Mouse (Mus musculus): Measurements from ENCODE around the gene Tceal3.
"Not testable (repeated sequence)": the region's sequence is repeated elsewhere in the genome, so short reads cannot be mapped to it uniquely, and the experiment has no call there.

Gene Tceal3

DNA sequence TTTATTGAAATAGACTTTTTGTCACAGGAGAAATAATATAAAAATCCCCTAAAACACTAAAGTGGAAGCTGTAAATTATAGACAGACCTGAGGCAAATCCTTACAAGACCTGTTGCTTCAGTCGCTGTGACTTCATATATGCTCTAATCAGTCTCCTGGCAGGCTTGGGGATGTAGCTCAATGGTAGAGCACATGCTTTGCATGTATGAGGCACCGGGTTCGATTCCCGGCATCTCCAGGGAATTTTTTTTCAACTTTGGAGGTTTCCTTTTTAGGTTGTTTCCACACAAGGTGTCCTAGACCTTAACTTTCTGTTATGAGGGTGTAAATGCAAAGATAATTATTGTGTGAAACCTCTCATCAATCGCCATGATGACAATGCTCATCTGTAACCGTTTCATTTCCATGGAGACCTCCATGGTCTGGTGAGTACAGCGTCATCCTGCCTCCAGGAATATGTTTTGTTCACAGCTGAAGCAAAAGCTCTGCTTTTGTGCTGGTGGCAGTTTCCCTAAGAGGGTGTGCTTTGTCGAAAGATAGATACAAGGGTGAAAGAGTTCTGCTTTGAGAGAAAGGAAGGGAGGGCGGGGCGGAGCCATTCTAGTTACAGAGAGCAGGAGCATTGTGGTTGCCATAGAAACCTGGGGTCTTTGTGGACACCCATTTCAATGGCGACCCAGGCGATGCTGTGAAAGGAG lies at the start of gene Tceal3:
Gene Tceal3 (plus strand): TSS at position 644 of the 698 bp plus-strand sequence.
- no peak for DNase-seq (ENCODE audit: low read depth)

DNA sequence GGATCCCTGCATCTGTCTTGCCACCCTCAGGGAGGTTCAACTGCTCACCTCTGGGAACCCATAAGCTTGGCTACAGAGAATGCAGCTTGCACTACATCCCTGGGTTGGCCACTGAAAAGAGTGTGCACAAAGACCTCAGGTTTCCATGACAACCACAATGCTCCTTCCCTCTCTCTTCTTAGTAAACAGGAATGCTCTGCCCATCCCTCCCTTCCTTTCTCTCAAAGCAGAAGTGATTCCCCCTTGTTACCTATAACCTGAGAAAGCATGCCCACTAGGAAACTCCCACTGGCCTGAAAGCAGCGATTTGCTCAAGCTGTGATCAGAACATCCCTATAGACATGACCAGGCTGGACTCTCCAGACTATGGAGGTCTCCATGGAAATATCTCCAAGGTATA lies 46.7 kb upstream of the Tceal3 start, which contains the start of gene Kir3dl2:
Gene Kir3dl2 (minus strand): TSS at position 101 of the 400 bp plus-strand sequence.
- not testable (repeated sequence) for DNase-seq (ENCODE audit: low read depth)

DNA sequence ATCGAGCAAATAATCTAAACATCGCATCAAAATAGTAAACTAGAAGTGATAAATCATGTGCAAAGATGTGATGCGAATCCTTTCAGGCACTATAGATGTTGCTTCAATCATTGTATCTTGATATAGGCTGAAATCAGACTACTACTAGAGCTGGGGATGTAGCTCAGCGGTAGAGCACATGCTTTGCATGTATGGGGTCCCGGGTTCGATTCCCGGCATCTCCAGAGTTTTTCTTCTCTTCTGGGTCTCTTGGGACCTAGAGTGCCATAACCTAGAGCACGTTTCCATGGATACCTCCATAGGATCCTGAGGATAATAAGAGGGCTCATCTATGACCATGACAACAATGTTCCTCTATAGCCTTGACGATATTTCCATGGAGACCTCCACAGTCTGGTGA lies 21.5 kb upstream of the Tceal3 start:
- not testable (repeated sequence) for DNase-seq (ENCODE audit: low read depth)

DNA sequence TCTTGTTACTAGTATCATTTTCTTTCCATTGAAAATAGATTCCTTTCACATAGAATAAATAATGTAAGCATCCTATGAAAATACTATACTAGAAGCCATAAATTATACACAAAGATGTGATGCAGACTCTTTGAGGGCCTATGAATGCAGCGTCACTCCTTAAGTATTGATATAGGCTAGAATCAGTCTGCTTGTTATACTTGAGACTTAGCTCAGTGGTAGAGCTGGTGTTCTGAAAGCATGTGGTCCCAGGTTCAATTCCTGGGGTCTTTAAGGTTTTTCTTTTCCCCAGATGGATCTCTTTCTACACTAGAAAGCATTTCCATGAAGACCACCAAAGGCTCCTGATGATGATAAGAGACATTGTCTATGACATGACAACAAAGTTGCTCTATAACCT lies 6.0 kb upstream of the Tceal3 start:
- DNase-seq (ENCODE audit: low read depth): no peak

DNA sequence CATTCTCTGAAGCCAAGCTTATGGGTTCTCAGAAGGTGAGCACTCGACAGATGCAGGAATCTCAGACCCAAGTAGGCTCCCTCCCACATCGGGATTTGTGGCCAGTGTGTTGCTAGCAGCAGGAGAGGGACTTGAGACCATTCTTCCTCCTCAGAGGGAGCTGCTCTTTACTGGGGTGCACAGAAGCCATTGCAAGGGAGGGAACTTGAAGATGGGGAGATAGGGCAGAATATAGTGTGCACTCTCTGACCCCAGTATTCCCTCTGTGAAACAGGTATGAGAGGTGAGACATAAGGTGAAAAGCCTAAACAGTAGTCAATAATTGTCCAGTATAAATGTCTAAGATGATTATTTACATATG lies 235 bp downstream of the Tceal3 start:
- DNase-seq (ENCODE audit: low read depth): no peak

DNA sequence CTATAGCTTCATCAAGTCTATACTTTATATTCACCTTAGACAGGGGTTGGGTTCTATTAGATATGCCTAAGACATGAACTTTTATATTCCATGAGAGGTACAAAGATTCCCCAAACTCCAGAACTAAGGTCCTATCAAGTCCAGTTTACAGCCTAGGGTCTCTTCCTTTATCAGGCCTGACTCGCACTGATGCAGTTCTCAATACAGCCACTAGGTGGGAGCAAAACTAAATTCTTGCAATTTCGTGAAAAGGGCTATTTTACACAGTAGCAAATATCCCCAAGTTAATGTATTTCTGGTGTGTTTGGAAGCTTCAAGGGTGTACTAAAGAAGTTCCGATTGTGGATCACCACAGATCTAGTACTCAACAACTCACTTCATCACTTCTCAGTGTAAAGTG lies 8.8 kb downstream of the Tceal3 start:
- DNase-seq (ENCODE audit: low read depth): no peak

DNA sequence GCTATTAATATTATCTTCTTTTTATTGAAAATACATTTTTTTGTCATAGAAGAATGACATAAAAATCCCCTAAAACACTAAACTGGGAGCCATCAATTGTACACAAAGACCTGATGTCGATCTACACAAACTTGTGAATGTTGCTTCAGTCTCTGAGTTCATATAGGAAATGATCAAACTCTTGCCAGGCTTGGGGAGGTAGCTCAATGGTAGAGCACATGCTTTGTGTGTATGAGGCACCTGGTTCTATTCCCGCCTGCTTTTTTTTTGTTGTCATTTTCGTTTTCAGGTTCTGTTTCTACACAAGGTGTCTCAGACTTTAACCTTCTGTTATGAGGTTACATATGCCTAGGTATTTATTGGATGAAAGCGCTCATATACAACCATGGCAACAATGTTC lies 16.3 kb downstream of the Tceal3 start:
- DNase-seq (ENCODE audit: low read depth): no peak

DNA sequence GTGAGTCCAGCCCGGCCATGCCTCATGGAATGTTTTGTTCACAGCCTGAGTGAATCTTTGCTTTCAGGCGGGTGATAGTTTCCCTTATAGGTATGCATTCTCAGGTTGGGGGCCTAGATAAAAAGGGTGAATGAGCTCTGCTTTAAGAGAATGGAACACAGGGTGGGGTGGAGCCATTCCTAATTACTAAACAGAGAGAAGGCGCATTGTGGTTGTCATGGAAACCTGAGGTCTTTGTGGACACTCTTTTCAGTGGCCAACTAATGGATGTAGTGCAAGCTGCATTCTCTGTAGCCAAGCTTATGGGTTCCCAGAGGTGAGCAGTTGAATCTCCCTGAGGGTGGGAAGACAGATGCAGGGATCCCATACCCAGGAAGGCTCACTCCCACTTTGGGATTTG lies 16.8 kb downstream of the Tceal3 start:
- DNase-seq (ENCODE audit: low read depth): no peak

DNA sequence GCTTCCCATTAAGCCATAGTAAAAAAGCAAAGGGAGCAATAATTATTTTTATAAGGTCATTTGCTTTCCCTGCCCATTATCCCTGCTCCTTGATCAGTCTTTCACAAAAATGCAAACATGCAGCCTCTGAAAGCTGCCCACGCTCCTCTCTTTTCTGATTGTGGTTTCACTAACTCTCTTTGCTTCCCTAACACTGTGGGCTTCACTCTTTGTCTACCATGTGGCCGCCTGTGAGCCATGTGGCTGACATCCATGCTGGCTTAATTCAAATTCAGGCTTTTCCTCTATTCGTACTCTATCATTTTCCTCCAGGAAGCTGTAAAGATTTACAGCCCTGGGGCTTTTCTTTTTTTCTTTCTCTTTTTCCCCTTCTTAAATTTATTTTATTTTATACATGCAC lies 20.7 kb downstream of the Tceal3 start:
- no peak for DNase-seq (ENCODE audit: low read depth)

DNA sequence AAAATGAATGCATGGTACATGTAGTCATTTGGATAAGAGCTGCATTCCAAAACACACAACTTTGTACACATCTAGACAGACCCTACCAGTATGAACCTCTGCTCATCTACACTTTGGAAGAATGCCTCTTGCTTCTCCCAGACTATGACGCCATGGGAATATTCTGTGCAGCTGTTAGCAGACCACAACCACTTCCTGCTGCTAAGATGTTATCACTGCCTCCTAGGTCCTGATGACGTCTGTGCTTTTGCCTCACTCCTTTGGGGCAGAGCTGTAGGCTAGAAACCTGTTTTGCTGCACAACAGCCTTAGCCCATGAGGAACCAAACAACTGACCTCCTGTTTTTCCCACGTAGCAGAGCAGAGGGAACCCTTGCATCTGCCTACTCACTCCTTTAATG lies 25.2 kb downstream of the Tceal3 start:
- DNase-seq (ENCODE audit: low read depth): not testable (repeated sequence)

DNA sequence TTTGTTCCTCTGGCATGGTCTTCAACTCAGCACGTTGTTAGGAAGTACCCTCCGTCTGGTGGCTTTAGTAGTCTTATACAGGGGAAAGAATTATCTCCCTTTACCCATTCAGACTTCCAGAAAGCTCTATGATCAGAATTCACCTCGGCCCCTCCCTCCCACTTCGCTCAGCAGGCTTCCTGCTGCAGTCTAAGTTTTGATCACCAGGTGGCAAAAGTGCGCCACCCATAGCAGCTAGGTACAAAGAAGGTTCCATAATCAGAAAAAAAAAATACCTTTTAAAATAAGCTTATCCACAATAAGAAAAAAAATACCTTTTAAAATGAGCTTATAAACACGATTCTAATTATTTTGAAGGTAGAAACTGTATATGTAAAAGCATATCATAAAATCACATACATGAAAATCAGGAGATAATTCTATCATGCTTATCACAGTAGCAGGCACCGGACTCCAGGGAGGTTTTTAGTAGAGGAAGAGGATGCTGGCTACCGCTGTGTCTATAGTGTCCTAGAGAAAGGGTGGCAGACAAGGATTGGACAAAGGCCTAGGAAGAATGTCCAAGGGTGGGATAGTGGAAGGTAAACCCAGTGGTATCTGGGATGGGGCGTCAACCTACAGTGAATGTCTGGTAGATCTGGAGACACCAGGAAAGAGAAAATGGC lies 34.4 kb downstream of the Tceal3 start:
- peak; percentile 11 for DNase-seq (ENCODE audit: low read depth)

DNA sequence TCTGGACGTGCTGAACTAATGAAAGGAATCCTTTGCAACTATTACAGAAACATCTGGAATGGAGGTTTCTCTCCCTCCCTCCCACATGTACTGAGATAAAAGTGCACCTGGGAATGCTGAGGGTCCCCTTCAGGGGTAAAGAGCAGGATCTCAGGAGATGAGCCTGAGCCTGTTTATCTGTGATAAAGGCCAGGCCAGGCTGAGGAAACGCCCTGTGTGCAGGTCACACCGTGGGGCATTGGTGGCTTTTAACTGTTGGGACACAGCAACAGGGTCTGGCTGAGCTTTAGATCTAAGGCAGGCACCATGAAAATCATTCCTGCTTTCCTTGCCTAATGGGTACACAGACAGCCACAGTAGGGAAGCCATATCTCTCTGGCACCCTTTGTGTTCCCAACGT lies 35.3 kb downstream of the Tceal3 start:
- DNase-seq (ENCODE audit: low read depth): no peak

DNA sequence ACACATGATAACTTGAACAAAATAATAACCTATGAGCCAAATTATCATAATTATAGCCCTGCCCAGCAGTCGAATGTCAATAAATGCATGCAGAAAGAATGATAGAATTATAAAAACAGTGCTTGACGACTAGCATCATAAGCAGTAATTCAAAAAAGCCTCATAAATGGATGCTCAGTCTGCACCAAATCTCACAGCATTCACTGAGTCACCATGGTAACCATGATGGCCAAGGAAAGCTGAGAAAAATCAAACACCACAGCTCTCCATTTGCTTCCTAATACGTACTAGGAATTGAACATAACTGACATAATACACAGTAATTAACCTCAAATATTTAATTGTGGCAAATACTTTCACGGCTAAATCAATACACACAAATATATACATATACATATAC lies 44.5 kb downstream of the Tceal3 start:
- DNase-seq (ENCODE audit: low read depth): no peak

DNA sequence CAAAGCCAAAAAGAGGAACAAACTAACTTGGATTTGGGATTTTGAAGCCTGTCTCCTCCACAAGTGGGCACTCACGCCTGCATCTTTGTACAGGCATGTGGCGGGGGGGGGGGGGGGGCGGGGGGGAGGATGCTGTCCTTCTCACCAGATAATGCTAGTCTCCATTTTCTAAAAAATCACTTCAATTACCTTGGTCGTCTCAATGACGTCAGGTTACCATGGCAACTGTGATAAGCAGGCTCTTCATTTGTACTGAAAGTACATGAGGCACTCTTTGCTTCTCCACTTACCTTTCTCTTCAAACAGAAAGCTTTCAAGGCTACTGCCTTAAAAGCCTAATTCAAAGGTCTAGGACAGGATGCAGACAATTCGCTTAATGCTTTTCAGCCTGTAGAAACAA lies 49.1 kb downstream of the Tceal3 start:
- no peak for DNase-seq (ENCODE audit: low read depth)

DNA sequence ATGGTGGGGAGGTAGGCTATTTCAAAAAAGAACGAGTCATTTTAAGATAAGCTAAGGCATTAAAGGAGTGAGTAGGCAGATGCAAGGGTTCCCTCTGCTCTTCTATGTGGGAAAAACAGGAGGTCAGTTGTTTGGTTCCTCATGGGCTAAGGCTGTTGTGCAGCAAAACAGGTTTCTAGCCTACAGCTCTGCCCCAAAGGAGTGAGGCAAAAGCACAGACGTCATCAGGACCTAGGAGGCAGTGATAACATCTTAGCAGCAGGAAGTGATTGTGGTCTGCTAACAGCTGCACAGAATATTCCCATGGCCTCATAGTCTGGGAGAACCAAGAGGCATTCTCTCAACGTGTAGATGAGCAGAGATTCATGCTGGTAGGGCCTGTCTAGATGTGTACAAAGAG lies 55.2 kb downstream of the Tceal3 start:
- not testable (repeated sequence) for DNase-seq (ENCODE audit: low read depth)

DNA sequence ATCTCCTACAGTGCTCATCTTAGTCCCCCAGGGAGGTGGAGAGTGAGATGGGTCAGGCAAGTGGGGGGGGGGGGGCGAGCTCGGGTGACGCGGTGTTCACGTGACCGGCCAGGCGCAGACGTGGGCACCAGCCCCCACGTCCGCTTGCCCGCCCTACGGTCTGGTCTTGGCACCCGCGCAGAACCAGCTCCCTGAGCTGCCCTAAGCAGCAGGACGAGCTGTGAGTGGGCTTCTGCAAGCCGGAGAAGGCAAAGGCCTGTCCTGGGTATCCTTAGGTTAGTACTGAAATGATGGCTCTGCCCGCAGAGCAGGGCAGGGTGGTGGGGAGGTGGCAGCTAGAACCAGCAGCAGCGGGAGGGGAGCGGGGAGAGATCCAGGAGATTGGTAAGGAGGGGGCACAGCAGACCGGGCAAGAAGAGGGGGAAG lies 75.7 kb downstream of the Tceal3 start:
- DNase-seq (ENCODE audit: low read depth): no peak

DNA sequence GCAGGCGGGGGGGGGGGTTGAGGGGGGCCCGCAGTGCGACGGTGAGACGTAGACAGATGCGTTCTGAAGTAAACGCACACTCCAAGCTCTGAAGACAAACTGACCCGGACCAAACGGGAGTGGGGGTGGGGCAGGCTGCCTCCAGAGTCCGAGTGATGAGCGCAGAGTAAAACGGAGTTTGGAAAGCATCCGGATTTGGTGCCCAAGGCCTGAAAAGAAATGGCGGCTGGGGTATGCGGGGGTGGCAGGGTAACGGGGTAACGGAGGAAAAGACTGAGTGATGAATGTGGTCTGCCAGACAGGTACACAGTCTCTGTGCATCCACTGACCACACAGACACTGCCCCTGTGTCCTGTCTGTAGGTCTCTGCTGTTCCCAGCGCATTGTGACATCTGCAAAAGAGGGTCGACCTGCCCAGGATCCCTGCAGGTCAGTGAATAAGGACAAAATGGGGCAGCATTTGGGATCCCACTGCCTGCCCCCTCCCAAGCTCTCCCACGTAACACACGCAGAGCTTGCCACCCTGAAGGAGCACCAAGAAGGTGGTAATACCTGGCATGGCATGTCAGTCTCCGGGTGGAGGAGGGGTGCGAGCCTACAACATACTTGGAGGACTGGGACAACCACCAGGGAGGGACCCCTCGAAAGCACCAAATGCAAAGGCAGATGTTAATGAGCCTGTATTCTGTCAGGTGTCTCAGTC lies 76.3 kb downstream of the Tceal3 start:
- not testable (repeated sequence) for DNase-seq (ENCODE audit: low read depth)

DNA sequence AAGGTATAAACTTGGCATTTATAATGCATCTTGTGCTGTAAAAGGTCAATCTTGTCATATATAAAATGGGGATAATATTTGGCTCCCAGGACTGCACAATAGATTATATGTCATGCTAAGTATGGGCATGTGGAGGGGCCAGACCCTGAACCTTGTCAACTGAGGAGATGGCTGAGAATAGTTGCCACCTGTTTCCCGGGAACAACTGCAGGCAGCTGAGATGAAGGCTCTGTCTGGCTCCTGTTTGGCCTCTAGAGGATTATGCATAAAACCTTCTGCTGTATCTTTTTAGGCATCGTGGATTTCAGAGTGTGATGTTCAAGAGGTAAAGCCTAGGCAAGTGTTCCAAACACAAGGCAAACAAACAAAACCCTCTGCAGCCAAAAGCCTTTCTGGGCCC lies 78.2 kb downstream of the Tceal3 start:
- no peak for DNase-seq (ENCODE audit: low read depth)

DNA sequence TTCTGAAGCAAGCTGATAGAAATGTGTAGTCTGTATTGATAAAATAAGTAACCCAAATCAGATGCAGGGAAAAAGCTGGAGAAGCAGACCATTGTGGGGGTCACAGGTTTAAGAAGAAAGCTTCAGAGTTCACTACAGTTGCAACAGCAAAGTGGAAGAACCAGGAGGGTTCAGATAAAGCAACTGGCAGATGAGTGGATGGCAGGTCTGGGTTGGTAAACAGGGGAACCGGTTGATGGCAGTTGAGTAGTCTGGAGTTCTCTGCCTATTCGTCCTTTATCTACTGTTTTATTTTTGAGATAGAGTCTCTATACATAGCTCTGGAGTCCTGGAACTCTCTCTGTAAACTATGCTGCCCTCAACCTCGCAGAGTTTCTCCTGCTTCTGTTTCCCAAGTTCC lies 90.3 kb downstream of the Tceal3 start:
- no peak for DNase-seq (ENCODE audit: low read depth)

DNA sequence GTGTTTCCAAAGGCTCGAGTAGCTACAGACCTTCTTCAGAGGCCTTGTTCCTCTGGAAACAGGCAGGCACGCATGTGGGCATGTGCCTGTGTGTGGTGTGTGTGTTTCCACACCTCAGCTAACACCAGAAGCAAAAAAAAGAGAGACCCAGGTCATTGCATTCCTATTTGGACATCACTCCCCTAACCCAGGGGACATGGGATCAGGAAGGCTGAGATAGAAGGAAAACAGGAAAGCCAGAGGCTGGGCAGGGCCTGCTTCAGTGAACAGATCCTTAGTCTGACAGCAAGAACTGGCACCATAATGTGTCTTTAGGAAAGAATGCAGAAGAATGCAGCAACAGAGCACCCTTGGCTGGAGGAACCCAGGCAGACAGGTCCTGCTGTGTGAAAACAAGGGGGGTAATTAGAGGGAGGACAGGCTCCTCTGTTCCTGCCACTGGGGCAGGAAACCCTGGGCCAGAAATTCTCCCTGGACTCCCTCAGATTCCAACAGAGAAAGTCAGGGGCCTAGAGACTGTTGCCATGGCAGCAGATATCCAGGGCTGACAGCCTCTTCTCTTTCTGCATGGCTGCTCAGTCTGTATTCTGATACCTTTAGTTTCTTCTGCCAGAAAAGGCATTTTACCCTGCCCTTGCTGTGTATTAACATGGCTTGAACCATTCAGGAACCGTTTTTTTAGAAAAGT lies 101.1 kb downstream of the Tceal3 start:
- DNase-seq (ENCODE audit: low read depth): not testable (repeated sequence)

DNA sequence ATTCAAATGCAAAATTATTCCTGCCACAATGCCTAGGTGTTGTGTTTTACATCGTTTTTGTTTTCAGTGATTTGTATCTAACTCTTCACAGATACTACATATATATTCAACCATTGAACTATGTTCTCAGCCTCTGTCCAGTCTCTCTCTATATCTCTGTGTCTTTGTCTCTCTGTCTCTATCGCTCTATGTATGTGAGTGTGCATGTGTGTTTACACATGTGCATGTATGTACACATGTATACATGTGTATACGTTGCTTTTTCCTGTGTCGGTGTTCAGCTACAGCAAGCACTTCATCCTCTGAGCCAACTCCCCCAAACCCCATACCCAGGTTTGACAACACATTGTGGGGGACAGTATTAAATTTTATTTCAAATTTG lies 101.6 kb downstream of the Tceal3 start:
- DNase-seq (ENCODE audit: low read depth): no peak

DNA sequence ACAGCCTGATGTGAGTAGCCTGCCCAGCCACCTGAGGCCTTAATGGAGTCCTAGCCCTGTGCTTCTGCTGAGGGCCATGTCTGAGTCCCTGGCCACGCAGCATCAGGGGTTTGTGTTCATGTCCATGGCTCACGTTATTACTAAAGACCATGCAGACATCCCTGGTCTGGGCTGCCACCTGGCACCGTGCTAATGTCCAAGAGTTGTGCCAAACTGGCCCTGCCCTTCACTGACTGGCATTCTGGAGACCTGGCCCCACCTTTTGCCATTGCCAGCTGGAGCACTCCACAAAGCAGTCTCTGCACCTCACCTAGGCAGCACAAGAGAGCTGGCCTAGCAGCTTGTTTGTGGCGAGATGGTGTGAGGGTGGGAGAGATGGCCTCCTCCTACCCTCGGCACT lies 102.6 kb downstream of the Tceal3 start:
- DNase-seq (ENCODE audit: low read depth): no peak
